Mouse (Mus musculus): Measurements from ENCODE around the gene Neu1. TPM values are rescaled to one million over a fixed set of nuclear protein-coding genes. Genes with fewer than 3 reads are reported as not detected.

Gene Neu1
- total and polyA plus RNA-seq, 3 experiments: 31.2 to 32.0 (median 31.9) TPM

DNA sequence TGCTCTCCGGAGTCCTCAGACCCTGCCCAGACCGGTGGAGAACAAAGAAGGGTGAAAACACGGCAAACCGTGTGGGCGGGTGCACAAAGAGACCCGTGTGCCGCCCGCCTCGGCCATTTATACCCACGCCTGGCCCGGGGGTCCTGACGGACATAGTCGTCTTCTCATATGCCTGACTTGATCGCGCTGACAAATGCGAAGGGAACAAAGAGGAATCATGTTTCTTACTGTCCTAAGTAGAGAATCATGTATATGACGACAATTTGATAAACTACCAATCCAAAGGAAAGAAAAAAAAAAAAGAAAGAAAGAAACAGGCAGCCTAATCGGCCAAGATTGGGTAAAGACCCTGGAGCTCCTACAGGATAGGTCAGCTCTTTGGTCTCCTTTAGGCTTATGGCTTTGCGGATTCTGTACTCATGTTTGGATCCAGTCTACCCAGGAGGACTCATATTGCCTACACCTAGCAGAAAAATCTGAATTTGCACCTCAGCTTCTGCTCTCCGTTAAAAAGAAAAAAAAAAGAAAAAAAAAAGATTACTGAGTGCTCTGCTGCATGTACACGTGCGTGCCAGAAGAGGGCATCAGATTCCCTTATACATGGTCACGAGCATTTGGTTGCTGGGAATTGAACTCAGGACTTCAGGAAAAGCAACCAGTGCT, 21.5 kb downstream of the Neu1 start:
- Histone ChIP-seq H3K9me3 (replicated peaks; ENCODE audit: low read length) (no peaks in the 10 kb centered on the region), H3K4me3 (replicated peaks in 1 of 3; ENCODE audit: low read depth in 2 of 3, low read length in 2 of 3, poor library complexity in 1 of 3) (peak overlapping the region; percentile 87 to 98 (median 96)), H3K27ac (ENCODE audit: insufficient read depth, low read depth) (peak overlapping the region; percentile 60; the same call in 1 of the 2 replicates), H3K9ac (ENCODE audit: insufficient read depth, low read depth) (peak overlapping the region; percentile 92), H3K4me2 (ENCODE audit: insufficient read depth, low read depth, poor library complexity, severe bottlenecking) (peak overlapping the region; percentile 40; the same call in 1 of the 2 replicates), H3K27me3 (replicated peaks) (no peaks in the 10 kb centered on the region), H3K79me2 (replicated peaks; ENCODE audit: control insufficient read depth, extremely low read depth, insufficient read depth, poor library complexity, severe bottlenecking) (peaks cover 19% of the 10 kb centered on the region), H3K36me3 (replicated peaks in 1 of 2; ENCODE audit: control insufficient read depth in 1 of 2, insufficient read depth in 1 of 2, low read length in 1 of 2) (peaks cover 15 to 29% of the 10 kb centered on the region in 2 experiments), H3K4me1 (ENCODE audit: control insufficient read depth in 1 of 2, insufficient read depth in 2 of 2) (peaks cover 10 to 19% of the 10 kb centered on the region in 2 experiments; a peak in 3 of 4 replicates)
- in situ Hi-C loops (cut with MboI; ENCODE audit: low pct_ligation_motif_present, low pct_unique_long_range_greater_than_20kb, low sequenced_read_pairs) (no loop called here), dilution Hi-C loops (cut with MboI; ENCODE audit: extremely low pct_ligation_motif_present, extremely low pct_unique_long_range_greater_than_20kb, low sequenced_read_pairs) (no loop called here)
- no peak for TF ChIP-seq PAX5 (IDR thresholded peaks at IDR 0.05; ENCODE audit: low read length)
- TF ChIP-seq MAX (IDR thresholded peaks at IDR 0.05; ENCODE audit: low read length): peak; percentile 100
- TF ChIP-seq POLR2A (IDR thresholded peaks at IDR 0.05; ENCODE audit: low read depth, low read length): peak; percentile 99
- TF ChIP-seq SIN3A (IDR thresholded peaks at IDR 0.05; ENCODE audit: low read length): peak; percentile 78; the same call in 1 of the 2 replicates
- peak; percentile 78; the same call in 1 of the 2 replicates for TF ChIP-seq KAT2A (IDR thresholded peaks at IDR 0.05; ENCODE audit: insufficient replicate concordance, low read length)
- TF ChIP-seq JUND (conservative IDR thresholded peaks at IDR 0.05; ENCODE audit: low read depth, low read length): 0 out of 2 replicates have a peak, but pooled peaks have one; percentile 8
- peak; percentile 67; the same call in 1 of the 2 replicates for TF ChIP-seq ZNF384 (IDR thresholded peaks at IDR 0.05; ENCODE audit: low read depth, low read length)
- peak; percentile 98 for TF ChIP-seq POLR2AphosphoS2 (IDR thresholded peaks at IDR 0.05; ENCODE audit: low read depth, low read length)
- peak; percentile 47 for TF ChIP-seq RAD21 (IDR thresholded peaks at IDR 0.05; ENCODE audit: low read depth, low read length)
- TF ChIP-seq MYC (IDR thresholded peaks at IDR 0.05; ENCODE audit: low read depth, low read length): peak; percentile 92
- TF ChIP-seq NELFE (IDR thresholded peaks at IDR 0.05; ENCODE audit: low read depth, low read length): peak; percentile 100
- no peak for TF ChIP-seq MAFK (IDR thresholded peaks at IDR 0.05; ENCODE audit: insufficient replicate concordance, low read length)
- TF ChIP-seq USF2 (conservative IDR thresholded peaks at IDR 0.05; ENCODE audit: low read depth, low read length): no peak
- TF ChIP-seq BHLHE40 (IDR thresholded peaks at IDR 0.05; ENCODE audit: low read depth, low read length): peak; percentile 86
- peak; percentile 95 for TF ChIP-seq TCF12 (IDR thresholded peaks at IDR 0.05; ENCODE audit: low read depth, low read length)
- 0 out of 2 replicates have a peak, but pooled peaks have one; percentile 39 for TF ChIP-seq MEF2A (IDR thresholded peaks at IDR 0.05; ENCODE audit: borderline replicate concordance, low read depth, low read length)
- no peak for TF ChIP-seq JUN (IDR thresholded peaks at IDR 0.05; ENCODE audit: insufficient read depth, low read depth, low read length)
- no peak for TF ChIP-seq ZKSCAN1 (IDR thresholded peaks at IDR 0.05; ENCODE audit: borderline replicate concordance, low read depth, low read length)
- peak; percentile 67 to 73 for TF ChIP-seq CTCF (conservative IDR thresholded peaks at IDR 0.05 in 1 of 2, IDR thresholded peaks at IDR 0.05 in 1 of 2; ENCODE audit: low read depth in 2 of 2, low read length in 2 of 2)
- no peak for TF ChIP-seq MAZ (IDR thresholded peaks at IDR 0.05; ENCODE audit: low read depth, low read length)
- TF ChIP-seq NRF1 (IDR thresholded peaks at IDR 0.05; ENCODE audit: low read depth, low read length): no peak
- TF ChIP-seq HCFC1 (IDR thresholded peaks at IDR 0.05; ENCODE audit: low read depth, low read length): peak; percentile 84
- no peak for TF ChIP-seq EP300 (IDR thresholded peaks at IDR 0.05; ENCODE audit: low read length)
- peak; percentile 98 for TF ChIP-seq TBP (conservative IDR thresholded peaks at IDR 0.05; ENCODE audit: low read depth, low read length)
- TF ChIP-seq USF1 (IDR thresholded peaks at IDR 0.05; ENCODE audit: low read depth, low read length): no peak
- TF ChIP-seq ETS1 (conservative IDR thresholded peaks at IDR 0.05; ENCODE audit: low read depth, low read length): no peak
- no peak for TF ChIP-seq CHD2 (IDR thresholded peaks at IDR 0.05; ENCODE audit: low read length)
- TF ChIP-seq CHD1 (IDR thresholded peaks at IDR 0.05; ENCODE audit: low read depth, low read length): 0 out of 2 replicates have a peak, but pooled peaks have one; percentile 14
- peak; percentile 99 for TF ChIP-seq ZMIZ1 (IDR thresholded peaks at IDR 0.05; ENCODE audit: low read depth, low read length)
- TF ChIP-seq SMC3 (IDR thresholded peaks at IDR 0.05; ENCODE audit: low read depth, low read length): peak; percentile 53
- TF ChIP-seq E2F4 (IDR thresholded peaks at IDR 0.05; ENCODE audit: insufficient replicate concordance, low read depth, low read length): 0 out of 2 replicates have a peak, but pooled peaks have one; percentile 61
- peak; percentile 17; the same call in 1 of the 2 replicates for TF ChIP-seq IRF4 (IDR thresholded peaks at IDR 0.05; ENCODE audit: low read depth, low read length)
- peak; percentile 79; the same call in 1 of the 2 replicates for TF ChIP-seq MXI1 (IDR thresholded peaks at IDR 0.05; ENCODE audit: low read depth, low read length)
- DNase-seq (ENCODE audit: extremely low read depth): peak; percentile 76

Measured in CH12.LX (cell line).